Mouse (Mus musculus) natural killer cell, adult 2 months (primary cell): Measurements from ENCODE around the gene Rsph6a.
A peak's percentile ranks its signal among the peaks of the same experiment; 100 is the strongest.
"Not testable (repeated sequence)": the region's sequence is repeated elsewhere in the genome, so short reads cannot be mapped to it uniquely, and the experiment has no call there.

Experiments used
- DNase-seq, 2 experiments: peaks; one replicate each; pipeline ENCODE4 v3.0.0; 2022; ENCODE audit warnings: low spot score in 2 of 2

Rsph6a gene

GRCm38 (mm10) chr7:19046286-19047069 is 8.0 kb upstream of the Rsph6a start:
- DNase-seq: no peak

GRCm38 (mm10) chr7:19048006-19048527 is 6.4 kb upstream of the Rsph6a start:
- no peak for DNase-seq

- no peak for DNase-seq
Observed at GRCm38 (mm10) chr7:19049252-19049651, 5.2 kb upstream of the Rsph6a start.

- DNase-seq: no peak
Observed at GRCm38 (mm10) chr7:19050172-19050571, 4.3 kb upstream of the Rsph6a start.

- no peak for DNase-seq
Observed at GRCm38 (mm10) chr7:19051161-19051560, 3.3 kb upstream of the Rsph6a start.

- DNase-seq: no peak
Observed at GRCm38 (mm10) chr7:19052345-19053135, 1.9 kb upstream of the Rsph6a start.

- no peak for DNase-seq
Observed at GRCm38 (mm10) chr7:19053136-19053532, 1.4 kb upstream of the Rsph6a start.

- no peak for DNase-seq
Observed at GRCm38 (mm10) chr7:19054777-19055076, 237 bp downstream of the Rsph6a start.

- DNase-seq: no peak
Observed at GRCm38 (mm10) chr7:19055108-19055507, 618 bp downstream of the Rsph6a start.

- DNase-seq: no peak
Observed at GRCm38 (mm10) chr7:19057405-19057804, 2.9 kb downstream of the Rsph6a start.

GRCm38 (mm10) chr7:19065896-19066295 is 11.4 kb downstream of the Rsph6a start:
- no peak for DNase-seq

GRCm38 (mm10) chr7:19067063-19067462 is 12.6 kb downstream of the Rsph6a start:
- DNase-seq: no peak

GRCm38 (mm10) chr7:19067935-19068334 is 13.4 kb downstream of the Rsph6a start:
- DNase-seq: no peak

- peak; percentile 66 to 79 for DNase-seq
Observed at GRCm38 (mm10) chr7:19068707-19069106, 14.2 kb downstream of the Rsph6a start.

- peak in 1 of 2 experiments; percentile 57 for DNase-seq
Observed at GRCm38 (mm10) chr7:19069500-19069899, 15.0 kb downstream of the Rsph6a start.

GRCm38 (mm10) chr7:19071024-19071423 is 16.5 kb downstream of the Rsph6a start:
- not testable (repeated sequence) for DNase-seq

- DNase-seq: peak in 1 of 2 experiments; percentile 40
Observed at GRCm38 (mm10) chr7:19073504-19073903, 19.0 kb downstream of the Rsph6a start.

GRCm38 (mm10) chr7:19074494-19074893 is 20.0 kb downstream of the Rsph6a start:
- DNase-seq: no peak

GRCm38 (mm10) chr7:19075231-19075630 is 20.7 kb downstream of the Rsph6a start:
- DNase-seq: no peak

GRCm38 (mm10) chr7:19075723-19076585 is 21.5 kb downstream of the Rsph6a start, which contains the start of gene Dmwd:
TSS of gene Dmwd (plus strand) at chr7:19076227.
- DNase-seq: peak; percentile 38 to 62

- DNase-seq: no peak
Observed at GRCm38 (mm10) chr7:19076586-19076991, 22.1 kb downstream of the Rsph6a start.

GRCm38 (mm10) chr7:19077761-19078160 is 23.3 kb downstream of the Rsph6a start:
- DNase-seq: peak; percentile 80 to 84
